Mouse (Mus musculus) testis, adult 2 months (tissue): ENCODE measurements around the gene Xylt1.

ENCODE experiments used
- CTCF ChIP-seq: fragments of 200-500 bp; IDR thresholded peaks from 2 replicates; pipeline ENCODE4 v1.5.1; 2012; ENCODE audit warnings: low read depth, mild to moderate bottlenecking, inconsistent platforms, low read length, moderate library complexity; ENCODE audit not compliant: control insufficient read depth, insufficient read depth, insufficient replicate concordance
- POLR2A ChIP-seq: fragments of 200-500 bp; IDR thresholded peaks from 2 replicates; pipeline ENCODE4 v1.6.1; 2012; ENCODE audit warnings: low read depth, mild to moderate bottlenecking, inconsistent platforms, low read length, moderate library complexity; ENCODE audit not compliant: control insufficient read depth

DNA sequence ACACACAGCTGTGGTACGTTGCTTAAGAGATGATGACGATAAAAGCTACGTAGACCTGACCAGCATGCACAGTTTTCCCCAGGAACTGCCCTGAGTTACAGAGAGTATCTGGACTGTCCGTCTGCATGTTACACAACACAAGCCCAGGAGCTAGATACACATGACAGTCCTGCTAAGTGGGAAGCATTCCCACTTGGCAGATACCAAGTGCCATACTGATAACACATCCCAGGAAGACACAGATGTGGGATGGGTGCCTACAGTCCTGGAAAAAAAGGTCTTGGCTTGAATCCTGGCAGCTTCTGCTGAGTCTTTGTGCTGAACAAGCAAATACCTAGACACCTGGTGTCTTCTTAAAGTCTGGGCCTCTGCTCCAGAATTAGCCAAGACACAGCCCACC lies 278.0 kb downstream of the Xylt1 start:
- TF ChIP-seq POLR2A: no peak
- no peak for TF ChIP-seq CTCF
